Mouse (Mus musculus) liver, adult 2 months (tissue): ENCODE results near the gene Rhobtb1. TPM values are rescaled to one million over a fixed set of nuclear protein-coding genes. Genes with fewer than 3 reads are reported as not detected.
A peak's percentile ranks its signal among the peaks of the same experiment; 100 is the strongest.

Experiments used
- DNase-seq: peaks from one replicate; pipeline ENCODE4 v3.0.0-alpha.2; 2011; ENCODE audit warnings: low read depth, low spot score; ENCODE audit errors: extremely low read depth
- H3K27ac ChIP-seq: fragments of 200-500 bp; replicated peaks from 2 replicates; pipeline ENCODE4 v1.5.1; 2012; ENCODE audit warnings: low read depth, mild to moderate bottlenecking, control low read depth, inconsistent platforms, low read length; ENCODE audit not compliant: insufficient read depth
- H3K27me3 ChIP-seq: fragments of 200-500 bp; 2 replicates; pipeline ENCODE4 v1.6.1; 2012; ENCODE audit warnings: mild to moderate bottlenecking, moderate library complexity, low read length, inconsistent platforms; ENCODE audit not compliant: control insufficient read depth, insufficient read depth
- H3K36me3 ChIP-seq: fragments of 200-500 bp; 2 replicates; pipeline ENCODE4 v1.6.1; 2012; ENCODE audit warnings: low read length, inconsistent platforms; ENCODE audit not compliant: control insufficient read depth, insufficient read depth
- H3K4me1 ChIP-seq: fragments of 200-500 bp; 2 replicates; pipeline ENCODE4 v1.6.1; 2011; ENCODE audit warnings: low read length; ENCODE audit not compliant: control insufficient read depth, insufficient read depth
- H3K4me3 ChIP-seq: fragments of 200-500 bp; 2 replicates; pipeline ENCODE4 v1.5.1; 2011; ENCODE audit warnings: low read depth, mild to moderate bottlenecking, control low read depth, low read length, moderate library complexity; ENCODE audit not compliant: insufficient read depth
- H3K79me2 ChIP-seq: fragments of 200-500 bp; 2 replicates; pipeline ENCODE4 v1.6.1; 2012; ENCODE audit warnings: inconsistent platforms, mild to moderate bottlenecking, low read length, moderate library complexity; ENCODE audit not compliant: control insufficient read depth, insufficient read depth
- H3K9ac ChIP-seq: fragments of 200-500 bp; 2 replicates; pipeline ENCODE4 v1.6.1; 2012; ENCODE audit warnings: low read depth, mild to moderate bottlenecking, control low read depth, inconsistent platforms, low read length
- CTCF ChIP-seq: fragments of 200-500 bp; IDR thresholded peaks from 2 replicates; pipeline ENCODE4 v1.5.1; 2011; ENCODE audit warnings: low read depth, low read length, control low read depth
- POLR2A ChIP-seq: fragments of 200-500 bp; IDR thresholded peaks from 2 replicates; pipeline ENCODE4 v1.6.1; 2011; ENCODE audit warnings: low read length, control low read depth; ENCODE audit not compliant: insufficient read depth; ENCODE audit errors: extremely low read depth
- WGBS: fragments of 180-500 bp; shearing (Covaris S2); methylation state at CpG from one replicate; pipeline ENCODE4 v1.1.7; 2018; 5-methylcytosine and 5-hydroxymethylcytosine counted together
- polyA plus RNA-seq: library from polyadenylated mRNA; depleted of rRNA; stranded (reverse); fragments of >200 nt; gene quantifications from 2 replicates; pipeline ENCODE4 v1.2.3, GENCODE M21; 2012
- total RNA-seq: library from RNA; depleted of rRNA; stranded (reverse); fragments of >200 nt; gene quantifications from 2 replicates; pipeline ENCODE4 v1.2.3, GENCODE M21; 2014

The Rhobtb1 gene
- total and polyA plus RNA-seq, 2 experiments = 14.3 to 47.9 TPM

DNA sequence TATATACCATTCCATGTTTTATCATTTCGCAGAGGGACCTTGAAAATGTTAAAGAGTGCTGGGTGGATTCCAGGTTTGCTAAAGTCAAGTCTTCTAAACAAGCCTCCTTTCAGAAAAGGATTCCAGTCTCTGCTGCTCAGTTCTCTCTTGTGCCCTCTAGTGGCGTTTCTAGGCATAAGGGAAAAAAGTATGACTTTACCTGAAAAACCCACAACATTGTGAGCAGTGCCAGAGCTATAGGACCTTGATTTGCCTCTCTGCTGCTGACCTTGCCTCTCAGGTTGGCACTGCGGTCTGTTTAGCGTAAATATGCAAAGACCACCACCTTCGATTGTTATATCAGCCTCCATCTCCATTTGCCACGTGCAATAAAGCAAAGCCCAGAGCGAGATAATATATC, 13.9 kb downstream of the Rhobtb1 start:
- peak; percentile 48 for TF ChIP-seq CTCF
- no peak for TF ChIP-seq POLR2A
- Histone ChIP-seq H3K9ac (peak overlapping the region; percentile 70), H3K27ac (peak overlapping the region; percentile 94), H3K4me3 (no peak overlapping the region), H3K79me2 (peaks cover 28% of the 10 kb centered on the region; the same call in 1 of the 2 replicates), H3K4me1 (peaks cover 29% of the 10 kb centered on the region), H3K27me3 (no peaks in the 10 kb centered on the region), H3K36me3 (peaks cover 4% of the 10 kb centered on the region; the same call in 1 of the 2 replicates)
- 46% methylated on average over 7 of the region's 7 CpGs for WGBS
- DNase-seq = peak; percentile 64

DNA sequence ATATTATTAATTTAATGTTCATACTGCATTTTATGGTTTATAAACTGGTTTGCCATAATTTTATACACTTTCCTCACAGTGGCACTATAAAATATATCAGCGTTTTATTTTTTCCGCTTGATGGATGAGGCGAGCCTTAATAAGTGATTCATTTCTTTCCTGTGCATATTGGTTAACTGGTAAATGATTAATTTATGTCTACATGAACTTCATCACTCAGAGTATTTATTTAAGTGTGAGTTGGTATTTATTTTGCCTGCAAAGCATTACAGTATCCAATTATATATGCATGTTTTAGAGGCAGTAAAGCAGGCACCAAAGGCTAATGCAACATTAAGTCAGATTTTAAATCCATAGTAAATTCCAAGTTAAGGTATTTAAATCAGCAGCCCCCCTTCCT, 14.6 kb downstream of the Rhobtb1 start:
- Histone ChIP-seq H3K27ac (peak overlapping the region; percentile 97), H3K9ac (0 out of 2 replicates have a peak overlapping the region, but pooled peaks have one; percentile 60), H3K4me1 (peaks cover 25% of the 10 kb centered on the region), H3K27me3 (no peaks in the 10 kb centered on the region), H3K36me3 (peaks cover 4% of the 10 kb centered on the region; the same call in 1 of the 2 replicates), H3K4me3 (peak overlapping the region; percentile 7; the same call in 1 of the 2 replicates), H3K79me2 (peaks cover 31% of the 10 kb centered on the region; the same call in 1 of the 2 replicates)
- 18% methylated on average over 3 of the region's 3 CpGs for WGBS
- TF ChIP-seq CTCF = no peak
- DNase-seq = peak; percentile 89

DNA sequence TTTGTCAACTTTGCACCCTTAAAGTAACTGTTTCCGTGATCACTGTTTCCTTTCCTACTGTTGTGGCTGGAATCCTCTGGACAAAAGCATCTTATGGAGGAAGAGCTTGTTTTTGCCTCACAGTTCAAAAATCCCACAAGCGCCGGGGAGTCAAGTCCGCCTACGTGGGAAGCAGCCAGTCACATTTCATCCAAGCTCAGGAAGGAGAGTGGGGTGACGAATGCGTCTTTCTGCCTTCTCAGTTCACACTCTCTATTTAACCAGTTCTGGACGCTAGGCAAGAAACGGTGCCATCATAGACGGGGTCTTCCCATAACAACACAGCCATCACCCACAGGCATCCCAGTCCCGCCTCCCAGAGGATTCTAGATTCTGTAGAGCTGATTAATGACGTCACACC, 15.3 kb downstream of the Rhobtb1 start:
- H3K27me3 ChIP-seq = no peaks in the 10 kb centered on the region
- TF ChIP-seq POLR2A (no peak), CTCF (no peak)
- no peak overlapping the region for H3K4me3 ChIP-seq
- WGBS = 53% methylated on average over 12 of the region's 12 CpGs
- H3K9ac ChIP-seq = peak overlapping the region; percentile 45; the same call in 1 of the 2 replicates
- peak; percentile 52 for DNase-seq
- H3K27ac ChIP-seq = peak overlapping the region; percentile 97
- H3K36me3 ChIP-seq = peaks cover 4% of the 10 kb centered on the region; the same call in 1 of the 2 replicates
- H3K4me1 ChIP-seq = peaks cover 21% of the 10 kb centered on the region
- peaks cover 35% of the 10 kb centered on the region for H3K79me2 ChIP-seq

DNA sequence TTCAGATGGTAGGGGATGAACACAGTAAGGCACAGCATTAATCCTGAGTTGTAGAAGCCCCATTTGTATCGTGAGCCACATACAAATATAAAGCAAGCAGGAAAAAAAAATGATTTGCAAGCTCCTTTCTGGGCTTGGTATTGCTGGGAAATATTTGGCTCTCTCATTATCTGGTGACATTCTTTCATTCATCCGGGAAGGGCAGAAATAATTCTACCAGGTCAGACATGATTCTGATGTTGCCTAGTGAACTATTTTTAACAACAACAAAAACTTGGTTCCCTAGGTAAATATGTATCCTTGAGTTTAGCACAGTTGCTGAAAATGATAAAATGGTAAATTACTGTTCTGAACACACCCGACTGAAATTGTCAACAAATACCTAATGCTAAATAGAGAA, 21.2 kb downstream of the Rhobtb1 start:
- Histone ChIP-seq H3K79me2 (peaks cover 30% of the 10 kb centered on the region), H3K4me1 (no peaks in the 10 kb centered on the region), H3K27ac (no peak overlapping the region), H3K36me3 (peaks cover 2% of the 10 kb centered on the region), H3K27me3 (no peaks in the 10 kb centered on the region), H3K9ac (no peak overlapping the region), H3K4me3 (no peak overlapping the region)
- no peak for TF ChIP-seq CTCF
- no peak for TF ChIP-seq POLR2A
- DNase-seq = no peak
- 70% methylated on average over 3 of the region's 3 CpGs for WGBS

DNA sequence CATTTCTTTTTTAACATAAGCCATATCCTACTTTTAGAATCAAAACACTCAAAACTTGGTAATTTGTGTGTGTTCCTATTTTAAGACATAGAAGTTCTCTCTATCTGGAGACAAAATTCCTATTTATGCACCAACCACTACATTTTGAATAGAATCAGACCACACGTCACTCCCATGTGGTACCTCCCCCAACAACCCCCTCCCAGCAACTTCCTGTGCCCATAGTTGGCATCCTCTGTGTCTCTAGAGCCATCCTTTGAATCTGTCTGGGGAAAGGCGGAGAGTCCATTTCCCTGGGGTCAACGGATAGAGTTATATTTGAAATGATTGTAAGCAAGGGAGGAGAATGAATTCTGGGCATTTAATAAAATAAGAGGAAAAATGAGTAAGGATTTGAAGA, 24.9 kb downstream of the Rhobtb1 start:
- Histone ChIP-seq H3K27ac (no peak overlapping the region), H3K27me3 (no peaks in the 10 kb centered on the region), H3K36me3 (peaks cover 3% of the 10 kb centered on the region), H3K9ac (no peak overlapping the region), H3K4me3 (no peak overlapping the region), H3K79me2 (peaks cover 13% of the 10 kb centered on the region), H3K4me1 (no peaks in the 10 kb centered on the region)
- TF ChIP-seq POLR2A (no peak), CTCF (no peak)
- 81% methylated on average over 3 of the region's 3 CpGs for WGBS
- no peak for DNase-seq

DNA sequence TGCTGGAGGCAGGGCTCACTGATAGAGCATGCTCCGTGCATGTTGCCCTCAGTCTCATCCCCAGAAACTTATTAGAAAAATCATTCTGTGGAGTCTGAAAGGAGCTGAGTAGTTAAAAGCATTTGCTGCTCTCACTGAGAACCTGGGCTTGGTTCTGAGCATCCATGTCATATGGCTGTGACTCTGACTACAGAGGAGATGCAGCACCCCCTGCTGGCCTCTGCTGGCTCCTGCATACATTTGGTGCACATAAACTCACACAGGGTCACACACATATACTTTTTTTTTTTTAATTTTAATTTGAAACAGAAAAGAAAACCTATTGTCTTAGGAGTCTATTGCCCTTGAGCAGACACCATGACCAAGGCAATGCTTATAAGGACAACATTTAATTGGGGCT, 28.1 kb downstream of the Rhobtb1 start:
- Histone ChIP-seq H3K27ac (no peak overlapping the region), H3K4me1 (no peaks in the 10 kb centered on the region), H3K27me3 (no peaks in the 10 kb centered on the region), H3K4me3 (no peak overlapping the region), H3K79me2 (peaks cover 2% of the 10 kb centered on the region; the same call in 1 of the 2 replicates), H3K36me3 (peaks cover 1% of the 10 kb centered on the region; the same call in 1 of the 2 replicates), H3K9ac (no peak overlapping the region)
- TF ChIP-seq POLR2A = no peak
- peak; percentile 29 for TF ChIP-seq CTCF
- 94% methylated on average over 1 of the region's 1 CpGs for WGBS
- DNase-seq = no peak
